Mouse (Mus musculus) hindbrain, embryonic 11.5 days (tissue): ENCODE measurements around the gene Smim12. TPM values are rescaled to one million over a fixed set of nuclear protein-coding genes. Genes with fewer than 3 reads are reported as not detected.
A peak's percentile ranks its signal among the peaks of the same experiment; 100 is the strongest.

Experiments used
- ATAC-seq: fragments of 200-750 bp; cut with Nextera tagmentation; 2 replicates; pipeline ENCODE4 v1.8.0; 2017; ENCODE audit warnings: mild to moderate bottlenecking, moderate TSS enrichment, moderate library complexity; ENCODE audit not compliant: low FRiP score
- DNase-seq: peaks from one replicate; pipeline ENCODE4 v3.0.0-alpha.2; 2015; ENCODE audit warnings: low spot score
- H3K27ac ChIP-seq: fragments of 300-500 bp; sonication (generic); 2 replicates; pipeline ENCODE4 v1.5.1; 2014; ENCODE audit warnings: mild to moderate bottlenecking, low read depth, low read length
- H3K27me3 ChIP-seq: fragments of 300-500 bp; sonication (generic); 2 replicates; pipeline ENCODE4 v1.6.1; 2014; ENCODE audit warnings: mild to moderate bottlenecking, low read length, moderate library complexity, mixed read lengths; ENCODE audit not compliant: control insufficient read depth, insufficient read depth
- H3K36me3 ChIP-seq: fragments of 300-500 bp; sonication (generic); 2 replicates; pipeline ENCODE4 v1.6.1; 2014; ENCODE audit warnings: mild to moderate bottlenecking, low read length, moderate library complexity, mixed read lengths; ENCODE audit not compliant: control insufficient read depth, insufficient read depth
- H3K4me1 ChIP-seq: fragments of 300-500 bp; sonication (generic); replicated peaks from 2 replicates; pipeline ENCODE4 v1.6.1; 2014; ENCODE audit warnings: low read length, mixed read lengths; ENCODE audit not compliant: control insufficient read depth, insufficient read depth
- H3K4me2 ChIP-seq: fragments of 300-500 bp; sonication (generic); replicated peaks from 2 replicates; pipeline ENCODE4 v1.6.1; 2014; ENCODE audit warnings: mild to moderate bottlenecking, low read depth, low read length
- H3K4me3 ChIP-seq: fragments of 300-500 bp; sonication (generic); 2 replicates; pipeline ENCODE4 v1.5.1; 2014; ENCODE audit warnings: low read depth, low read length
- H3K9ac ChIP-seq: fragments of 300-500 bp; sonication (generic); 2 replicates; pipeline ENCODE4 v1.6.1; 2014; ENCODE audit warnings: low read depth, low read length
- H3K9me3 ChIP-seq: fragments of 300-500 bp; sonication (generic); 2 replicates; pipeline ENCODE4 v1.6.1; 2016; ENCODE audit warnings: low read length; ENCODE audit not compliant: control insufficient read depth
- WGBS: fragments of 180-500 bp; shearing (Covaris S2); extraction: QIAGEN DNeasy Blood & Tissue Kit; methylation state at CpG from one replicate; pipeline ENCODE4 v1.1.7; 2014; 5-methylcytosine and 5-hydroxymethylcytosine counted together
- polyA plus RNA-seq: library from polyadenylated mRNA; unstranded; fragments of >200 nt; fragmentation: Nextera tagmentation; extraction: Ambion mirVana; gene quantifications from 2 replicates; pipeline ENCODE4 v1.2.1, GENCODE M21; 2014

The Smim12 gene
- polyA plus RNA-seq, 1 experiment from 2014 or later: 59.3 TPM

DNA sequence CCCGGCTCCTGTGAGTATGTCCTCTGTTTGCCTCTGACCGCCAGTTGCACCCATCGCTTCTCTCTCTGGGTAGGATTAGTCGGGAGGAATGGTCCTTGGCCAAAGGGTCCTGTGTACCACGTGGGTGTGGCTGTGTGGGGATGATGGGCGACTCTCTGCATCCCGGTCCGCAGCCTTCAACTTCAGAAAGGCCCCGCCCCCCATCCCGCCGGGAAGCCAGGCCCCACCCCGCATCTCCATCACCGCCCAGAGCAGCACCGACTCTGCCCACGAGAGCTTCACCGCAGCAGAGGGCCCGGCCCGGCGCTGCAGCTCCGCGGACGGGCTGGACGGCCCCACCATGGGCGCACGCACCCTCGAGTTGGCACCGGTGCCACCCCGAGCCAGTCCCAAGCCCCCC, 29.1 kb upstream of the Smim12 start:
- Histone ChIP-seq H3K9ac (0 out of 2 replicates have a peak overlapping the region, but pooled peaks have one; percentile 15), H3K9me3 (no peaks in the 10 kb centered on the region), H3K27me3 (peaks cover 9% of the 10 kb centered on the region), H3K4me2 (peak overlapping the region; percentile 22), H3K4me3 (peak overlapping the region; percentile 12; the same call in 1 of the 2 replicates), H3K4me1 (no peaks in the 10 kb centered on the region), H3K36me3 (no peaks in the 10 kb centered on the region), H3K27ac (no peak overlapping the region)
- 15% methylated on average over 26 of the region's 28 CpGs for WGBS
- DNase-seq (no peak), ATAC-seq (no peak; the same call in 1 of the 2 replicates)

DNA sequence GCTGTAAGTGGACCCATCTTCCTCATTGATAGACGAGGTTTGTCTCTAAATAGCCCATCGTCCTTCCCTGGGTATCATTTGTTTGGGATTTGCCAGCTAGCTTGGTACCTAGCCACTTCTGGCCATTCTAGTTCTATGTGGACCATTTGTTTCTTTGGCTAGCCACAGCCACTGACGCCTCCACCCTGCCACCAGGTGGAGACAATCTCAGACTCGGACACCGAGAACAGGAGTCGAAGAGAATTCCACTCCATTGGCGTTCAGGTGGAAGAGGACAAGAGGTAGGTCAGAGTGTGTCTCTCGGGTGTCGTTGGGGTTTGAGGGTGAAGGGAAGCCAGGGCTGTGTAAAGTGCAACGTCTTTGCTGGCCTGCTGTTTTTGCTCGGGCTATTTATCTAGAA, 28.5 kb upstream of the Smim12 start:
- Histone ChIP-seq H3K4me2 (no peak overlapping the region), H3K27me3 (peaks cover 9% of the 10 kb centered on the region), H3K27ac (no peak overlapping the region), H3K36me3 (no peaks in the 10 kb centered on the region), H3K9me3 (no peaks in the 10 kb centered on the region), H3K4me3 (no peak overlapping the region), H3K4me1 (no peaks in the 10 kb centered on the region), H3K9ac (no peak overlapping the region)
- DNase-seq (no peak), ATAC-seq (no peak)
- 63% methylated on average over 11 of the region's 11 CpGs for WGBS

DNA sequence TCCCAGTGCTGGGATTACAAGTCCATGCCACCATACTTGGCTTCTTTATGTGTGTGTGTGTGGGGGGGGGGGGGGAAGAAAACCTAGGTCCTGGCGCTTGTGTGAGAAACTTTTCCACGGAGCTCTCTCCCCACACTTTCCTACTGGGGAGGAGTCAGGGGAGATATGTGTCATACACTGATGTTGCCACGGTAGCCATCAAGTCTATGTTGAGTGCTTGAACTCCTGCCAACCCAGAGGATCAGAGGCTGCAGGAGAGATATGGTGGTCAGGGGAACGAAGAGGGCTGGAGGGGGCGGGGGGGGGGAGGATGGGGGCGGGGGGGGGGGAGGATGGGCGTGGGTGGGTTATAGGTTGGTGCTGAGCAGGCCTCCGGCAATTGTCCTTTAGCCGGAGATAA, 27.8 kb upstream of the Smim12 start:
- DNase-seq (no peak), ATAC-seq (no peak)
- Histone ChIP-seq H3K4me1 (no peaks in the 10 kb centered on the region), H3K4me2 (no peak overlapping the region), H3K27ac (no peak overlapping the region), H3K36me3 (no peaks in the 10 kb centered on the region), H3K9ac (no peak overlapping the region), H3K9me3 (no peaks in the 10 kb centered on the region), H3K27me3 (peaks cover 9% of the 10 kb centered on the region), H3K4me3 (no peak overlapping the region)
- 83% methylated on average over 5 of the region's 9 CpGs for WGBS

DNA sequence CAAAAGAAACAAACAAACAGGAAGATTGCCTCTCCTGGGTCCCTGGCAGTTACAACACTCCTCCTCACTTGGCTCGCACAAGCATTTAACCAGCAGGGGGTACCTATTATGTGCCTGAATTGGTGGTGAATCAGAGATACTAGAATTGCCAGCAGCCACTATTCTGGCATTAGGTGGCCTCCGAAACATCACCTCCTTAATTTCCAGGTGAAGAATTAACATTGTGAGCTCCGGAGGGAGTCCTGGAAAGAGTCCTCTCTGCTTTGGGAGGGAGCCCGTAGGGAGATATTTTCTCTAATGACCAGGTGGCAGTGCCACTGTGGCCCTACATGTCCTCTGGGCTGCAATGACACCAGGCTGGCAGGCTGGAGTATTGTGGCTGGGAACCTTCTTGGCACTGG, 27.3 kb upstream of the Smim12 start:
- no peak overlapping the region for H3K9ac ChIP-seq
- H3K4me3 ChIP-seq: no peak overlapping the region
- H3K36me3 ChIP-seq: no peaks in the 10 kb centered on the region
- ATAC-seq (no peak), DNase-seq (no peak)
- no peak overlapping the region for H3K27ac ChIP-seq
- no peaks in the 10 kb centered on the region for H3K4me1 ChIP-seq
- H3K27me3 ChIP-seq: peaks cover 9% of the 10 kb centered on the region
- WGBS: 82% methylated on average over 4 of the region's 4 CpGs
- H3K9me3 ChIP-seq: no peaks in the 10 kb centered on the region
- H3K4me2 ChIP-seq: no peak overlapping the region

DNA sequence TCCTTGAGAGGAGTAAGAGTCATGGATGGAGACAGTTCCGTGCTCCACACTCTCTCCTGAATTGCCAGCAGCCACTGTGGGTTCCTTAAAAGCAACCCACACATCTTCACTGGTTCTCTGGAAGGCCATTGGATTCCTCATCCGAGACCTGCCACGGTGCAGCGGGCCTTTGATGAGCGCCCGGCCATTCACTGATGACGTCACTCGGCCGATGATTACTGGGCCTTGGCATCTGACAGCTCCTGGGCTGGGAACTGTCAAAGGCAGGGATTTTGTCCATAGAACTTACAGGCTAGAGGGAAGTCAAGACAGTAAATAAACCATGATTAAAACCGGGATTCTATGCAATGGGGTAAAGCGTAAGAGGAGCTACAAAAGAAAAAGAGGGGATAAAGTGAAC, 26.5 kb upstream of the Smim12 start:
- Histone ChIP-seq H3K27me3 (peaks cover 9% of the 10 kb centered on the region), H3K9me3 (no peaks in the 10 kb centered on the region), H3K4me2 (no peak overlapping the region), H3K36me3 (no peaks in the 10 kb centered on the region), H3K9ac (no peak overlapping the region), H3K4me1 (no peaks in the 10 kb centered on the region), H3K27ac (no peak overlapping the region; the same call in 1 of the 2 replicates), H3K4me3 (no peak overlapping the region)
- DNase-seq: no peak
- no peak for ATAC-seq
- 70% methylated on average over 11 of the region's 11 CpGs for WGBS

DNA sequence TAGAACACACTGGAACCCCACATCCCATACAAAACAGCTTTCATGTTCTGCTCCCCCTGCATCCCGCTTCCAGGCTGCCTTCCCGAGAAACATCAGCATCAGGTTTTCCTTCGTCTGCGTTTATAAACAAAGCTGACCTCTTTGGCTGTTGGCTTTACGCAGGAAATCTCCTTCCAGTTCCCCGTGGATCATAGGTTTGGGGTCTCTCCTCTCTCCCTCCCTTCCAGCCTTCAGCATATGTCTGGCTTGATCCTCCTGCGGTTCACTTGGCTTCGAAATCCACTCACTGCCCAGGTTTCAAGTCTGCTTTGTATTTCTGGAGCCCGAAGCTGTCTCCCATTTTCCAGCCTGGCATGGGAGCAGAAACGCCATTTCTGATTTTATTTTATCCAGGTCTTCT, 20.3 kb upstream of the Smim12 start:
- H3K4me3 ChIP-seq: no peak overlapping the region
- no peaks in the 10 kb centered on the region; the same call in 1 of the 2 replicates for H3K4me1 ChIP-seq
- no peaks in the 10 kb centered on the region for H3K9me3 ChIP-seq
- no peak overlapping the region for H3K4me2 ChIP-seq
- WGBS: 43% methylated on average over 10 of the region's 10 CpGs
- H3K27ac ChIP-seq: no peak overlapping the region
- H3K9ac ChIP-seq: no peak overlapping the region
- H3K27me3 ChIP-seq: peaks cover 2% of the 10 kb centered on the region; the same call in 1 of the 2 replicates
- DNase-seq (no peak), ATAC-seq (no peak)
- no peaks in the 10 kb centered on the region for H3K36me3 ChIP-seq

DNA sequence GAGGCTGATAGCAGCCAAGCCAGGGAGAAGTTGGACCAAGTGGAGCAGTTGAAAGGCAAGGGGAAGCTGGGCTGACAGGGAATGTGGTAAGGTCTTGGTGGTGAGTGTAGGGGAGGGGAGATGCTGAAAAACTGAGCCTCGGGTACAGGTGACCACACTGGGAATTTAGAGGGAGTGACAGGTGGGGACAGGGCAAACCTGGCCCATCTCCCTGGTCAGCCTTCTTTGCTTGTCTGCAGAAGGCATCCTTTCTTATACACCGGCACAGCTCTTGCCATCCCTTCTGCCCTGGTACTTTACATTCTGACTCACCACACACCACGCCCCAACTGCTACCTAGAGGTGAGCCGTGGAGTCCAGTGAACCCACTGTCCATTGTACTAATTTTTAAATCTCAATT, 19.8 kb upstream of the Smim12 start:
- no peak for DNase-seq

DNA sequence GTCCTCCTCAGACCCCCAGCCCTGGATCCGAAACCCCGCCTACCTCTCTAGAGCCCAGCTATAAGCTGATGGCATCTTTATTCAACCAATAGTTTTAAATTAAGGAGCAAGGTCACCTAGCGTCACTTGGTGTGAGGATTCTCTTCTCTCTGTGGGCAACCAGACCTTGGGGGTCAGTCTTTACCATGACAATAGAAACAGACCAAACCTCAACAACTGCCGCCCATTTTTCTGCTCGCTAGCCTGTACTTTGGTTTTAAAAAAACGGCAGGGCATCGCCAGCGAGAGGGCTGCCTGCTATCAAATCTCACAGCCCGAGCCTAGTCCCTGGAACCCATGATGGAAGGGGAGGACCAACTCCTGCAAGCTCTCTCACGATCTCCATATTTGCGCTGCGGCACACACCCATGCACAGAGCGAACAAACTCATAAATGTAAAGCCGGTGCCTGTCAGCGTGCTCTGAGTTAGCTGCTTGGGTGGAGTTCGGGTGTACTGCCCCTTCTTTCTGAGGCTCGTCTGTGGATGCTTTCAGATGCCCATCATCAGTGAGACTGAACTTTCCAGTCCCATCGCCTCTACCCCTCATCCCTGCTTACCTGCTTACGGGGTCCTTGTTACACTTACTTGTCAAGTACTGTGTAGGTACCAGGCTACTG, 19.0 kb upstream of the Smim12 start:
- Histone ChIP-seq H3K36me3 (no peaks in the 10 kb centered on the region), H3K27ac (no peak overlapping the region), H3K4me3 (no peak overlapping the region), H3K9me3 (no peaks in the 10 kb centered on the region), H3K27me3 (peaks cover 2% of the 10 kb centered on the region; the same call in 1 of the 2 replicates), H3K4me1 (no peaks in the 10 kb centered on the region; the same call in 1 of the 2 replicates), H3K4me2 (peak overlapping the region; percentile 26; the same call in 1 of the 2 replicates), H3K9ac (peak overlapping the region; percentile 21; the same call in 1 of the 2 replicates)
- DNase-seq (no peak), ATAC-seq (no peak)
- WGBS: 12% methylated on average over 19 of the region's 19 CpGs

More for the DNA sequence above, 19.8 kb upstream of the Smim12 start:
- Histone ChIP-seq H3K9me3 (no peaks in the 10 kb centered on the region), H3K36me3 (no peaks in the 10 kb centered on the region), H3K9ac (no peak overlapping the region), H3K4me2 (no peak overlapping the region), H3K27ac (no peak overlapping the region), H3K4me3 (no peak overlapping the region), H3K27me3 (peaks cover 2% of the 10 kb centered on the region; the same call in 1 of the 2 replicates), H3K4me1 (no peaks in the 10 kb centered on the region; the same call in 1 of the 2 replicates)
- WGBS: 56% methylated on average over 4 of the region's 4 CpGs
- ATAC-seq: no peak

DNA sequence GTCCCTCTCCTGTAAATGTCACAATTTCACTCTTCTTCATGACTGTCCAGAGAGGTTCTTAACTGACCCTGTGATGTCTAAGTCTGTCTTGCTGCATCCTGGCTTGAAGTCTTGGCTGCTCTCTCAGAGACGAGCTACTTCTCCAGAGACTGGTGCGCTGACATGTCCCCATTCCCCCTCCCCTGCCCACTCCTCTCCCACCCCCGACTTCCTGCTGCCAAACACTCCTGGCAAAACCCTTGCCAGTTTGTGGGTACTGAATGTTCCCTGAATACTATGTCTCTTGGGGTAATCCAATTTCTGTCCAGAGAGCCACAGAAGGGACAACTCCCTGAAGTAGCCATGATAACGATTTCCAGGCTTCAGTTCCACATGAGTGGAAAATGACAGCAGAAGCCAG, 17.5 kb upstream of the Smim12 start:
- ATAC-seq: no peak

More for the DNA sequence above, 17.5 kb upstream of the Smim12 start:
- H3K4me1 ChIP-seq: no peaks in the 10 kb centered on the region; the same call in 1 of the 2 replicates
- no peaks in the 10 kb centered on the region for H3K9me3 ChIP-seq
- H3K36me3 ChIP-seq: no peaks in the 10 kb centered on the region
- 46% methylated on average over 4 of the region's 4 CpGs for WGBS
- H3K9ac ChIP-seq: no peak overlapping the region
- no peak overlapping the region for H3K4me3 ChIP-seq
- peak overlapping the region; percentile 83 for H3K27ac ChIP-seq
- no peak for DNase-seq
- H3K4me2 ChIP-seq: no peak overlapping the region
- peaks cover 2% of the 10 kb centered on the region; the same call in 1 of the 2 replicates for H3K27me3 ChIP-seq
